Mouse (Mus musculus) heart, postnatal 0 days (tissue): ENCODE results near the gene Stoml3.

Source experiments
- CTCF ChIP-seq: IDR thresholded peaks from 2 replicates; pipeline ENCODE4 v1.5.1; 2016; ENCODE audit warnings: antibody characterized with exemption, control low read depth, low read depth
- EP300 ChIP-seq: IDR thresholded peaks from 2 replicates; pipeline ENCODE4 v1.6.1; 2016; ENCODE audit warnings: antibody characterized with exemption, low read depth

GRCm38 (mm10) chr3:53445540-53445939, 42.9 kb upstream of the Stoml3 start:
- TF ChIP-seq CTCF = no peak
- TF ChIP-seq EP300 = no peak
